Mouse (Mus musculus) forebrain, postnatal 0 days (tissue): ENCODE data around the gene Rps7. TPM values are rescaled to one million over a fixed set of nuclear protein-coding genes. Genes with fewer than 3 reads are reported as not detected.

Experiments used
- ATAC-seq: fragments of 200-750 bp; cut with Nextera tagmentation; 2 replicates; pipeline ENCODE4 v1.8.0; 2017; ENCODE audit warnings: mild to moderate bottlenecking, moderate library complexity
- DNase-seq: peaks from one replicate; pipeline ENCODE4 v3.0.0-alpha.2; 2015
- H3K27ac ChIP-seq: fragments of 300-500 bp; sonication (generic); 2 replicates; pipeline ENCODE4 v1.5.1; 2014; ENCODE audit warnings: low read depth, mild to moderate bottlenecking, antibody characterized with exemption, low read length, moderate library complexity, mixed read lengths
- H3K27me3 ChIP-seq: fragments of 300-500 bp; sonication (generic); 2 replicates; pipeline ENCODE4 v1.6.1; 2014; ENCODE audit warnings: mild to moderate bottlenecking, low read length, mixed read lengths; ENCODE audit not compliant: insufficient read depth
- H3K36me3 ChIP-seq: fragments of 300-500 bp; sonication (generic); 2 replicates; pipeline ENCODE4 v1.6.1; 2014; ENCODE audit warnings: mild to moderate bottlenecking, moderate library complexity; ENCODE audit not compliant: insufficient read depth
- H3K4me1 ChIP-seq: fragments of 300-500 bp; sonication (generic); 2 replicates; pipeline ENCODE4 v1.6.1; 2014; ENCODE audit warnings: antibody characterized with exemption; ENCODE audit not compliant: insufficient read depth
- H3K4me2 ChIP-seq: fragments of 300-500 bp; sonication (generic); 2 replicates; pipeline ENCODE4 v1.6.1; 2014; ENCODE audit warnings: low read depth, mild to moderate bottlenecking, moderate library complexity
- H3K4me3 ChIP-seq: fragments of 300-500 bp; sonication (generic); 2 replicates; pipeline ENCODE4 v1.5.1; 2014; ENCODE audit warnings: low read depth, low read length, mixed read lengths
- H3K9ac ChIP-seq: fragments of 300-500 bp; sonication (generic); 2 replicates; pipeline ENCODE4 v1.6.1; 2014; ENCODE audit warnings: mild to moderate bottlenecking
- H3K9me3 ChIP-seq: fragments of 300-500 bp; sonication (generic); 2 replicates; pipeline ENCODE4 v1.6.1; 2016; ENCODE audit warnings: low read length
- CTCF ChIP-seq: sonication (generic); IDR thresholded peaks from 2 replicates; pipeline ENCODE4 v1.5.1; 2016; ENCODE audit warnings: antibody characterized with exemption, control low read depth, low read depth
- WGBS: fragments of 180-500 bp; shearing (Covaris S2); extraction: QIAGEN DNeasy Blood & Tissue Kit; methylation state at CpG from one replicate; pipeline ENCODE4 v1.1.7; 2014; 5-methylcytosine and 5-hydroxymethylcytosine counted together
- polyA plus RNA-seq: library from polyadenylated mRNA; unstranded; fragments of >200 nt; fragmentation: Nextera tagmentation; extraction: Ambion mirVana; gene quantifications from 2 replicates; pipeline ENCODE4 v1.2.1, GENCODE M21; 2015
- total RNA-seq: library from RNA; depleted of rRNA; stranded (reverse); fragments of >200 nt; gene quantifications from 2 replicates; pipeline ENCODE4 v1.2.3, GENCODE M21; 2014

Gene Rps7
- total and polyA plus RNA-seq, 2 experiments from 2014 or later = 605 to 1,274 TPM

DNA sequence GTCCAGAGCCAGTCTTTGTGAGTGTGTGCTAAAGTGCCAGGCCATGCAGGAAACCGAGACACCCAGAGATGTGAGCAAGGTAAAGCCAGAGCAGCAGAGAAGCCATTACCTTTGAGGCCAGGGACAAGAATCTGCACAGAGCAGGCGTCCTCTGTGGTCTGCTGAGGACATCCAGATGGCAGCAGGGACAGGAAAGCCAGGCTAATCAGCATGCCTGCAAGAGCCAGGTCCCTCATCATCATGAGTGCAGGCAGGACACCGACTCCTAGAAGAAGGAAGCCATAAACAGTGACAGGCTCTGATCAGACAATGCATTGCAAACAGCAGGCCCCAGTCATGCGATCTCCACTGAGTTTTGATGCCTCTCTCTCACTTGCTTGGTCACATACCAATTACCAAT, 18.5 kb downstream of the Rps7 start:
- ATAC-seq (no peak), DNase-seq (no peak)
- H3K27me3 ChIP-seq = no peaks in the 10 kb centered on the region
- no peak overlapping the region for H3K4me3 ChIP-seq
- no peak overlapping the region for H3K9ac ChIP-seq
- no peaks in the 10 kb centered on the region for H3K4me1 ChIP-seq
- WGBS = 74% methylated on average over 4 of the region's 4 CpGs
- H3K27ac ChIP-seq = no peak overlapping the region
- H3K9me3 ChIP-seq = no peaks in the 10 kb centered on the region
- no peak for TF ChIP-seq CTCF
- H3K4me2 ChIP-seq = no peak overlapping the region
- no peaks in the 10 kb centered on the region for H3K36me3 ChIP-seq

DNA sequence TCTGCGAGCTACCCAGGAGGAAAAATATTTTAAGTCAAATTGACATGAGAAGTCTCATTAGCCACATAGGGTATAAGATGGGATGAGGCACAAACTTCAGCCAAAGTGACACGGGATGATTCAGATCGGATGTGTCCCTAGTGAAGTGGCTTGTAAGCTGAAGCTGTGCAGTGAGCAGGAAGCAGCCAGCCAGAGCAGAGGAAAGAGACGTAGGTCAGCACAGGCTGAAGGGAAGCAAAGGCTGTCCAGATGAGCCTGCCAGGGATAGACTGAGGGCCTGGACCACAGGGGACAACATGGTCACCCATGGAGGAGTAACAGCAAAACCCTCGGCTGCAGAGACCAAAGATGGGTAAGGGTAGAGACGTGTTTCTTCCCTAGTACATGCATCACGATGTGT, 21.4 kb downstream of the Rps7 start:
- ATAC-seq = no peak
- no peak for TF ChIP-seq CTCF

DNA sequence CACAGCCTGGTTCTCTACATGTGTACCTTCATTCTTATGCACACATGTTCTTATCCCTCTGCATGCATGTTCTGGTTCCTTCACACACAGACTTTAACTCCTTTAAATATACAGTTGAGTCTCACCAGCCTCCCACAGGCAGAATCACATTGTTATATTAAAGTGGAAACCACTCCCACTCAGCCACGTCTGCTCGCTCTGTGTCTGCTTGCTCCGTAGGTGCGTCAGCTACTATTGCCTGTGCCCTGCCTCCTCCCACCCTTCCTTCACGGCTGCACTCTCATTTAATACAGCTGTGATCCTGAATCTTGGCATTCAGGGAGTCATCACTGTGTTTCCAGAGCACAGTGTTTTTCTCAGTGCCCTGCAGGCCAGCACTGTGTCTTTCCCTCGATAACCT, 23.4 kb downstream of the Rps7 start:
- Histone ChIP-seq H3K4me2 (no peak overlapping the region), H3K27ac (no peak overlapping the region), H3K9ac (no peak overlapping the region), H3K36me3 (no peaks in the 10 kb centered on the region), H3K4me3 (no peak overlapping the region), H3K27me3 (no peaks in the 10 kb centered on the region), H3K9me3 (no peaks in the 10 kb centered on the region), H3K4me1 (peaks cover 5% of the 10 kb centered on the region)
- no peak for TF ChIP-seq CTCF
- 57% methylated on average over 6 of the region's 6 CpGs for WGBS
- DNase-seq = no peak
- peak; percentile 42; the same call in 1 of the 2 replicates for ATAC-seq

More for the DNA sequence above, 21.4 kb downstream of the Rps7 start:
- H3K9me3 ChIP-seq = no peaks in the 10 kb centered on the region
- no peak overlapping the region for H3K4me2 ChIP-seq
- H3K9ac ChIP-seq = no peak overlapping the region
- 66% methylated on average over 7 of the region's 7 CpGs for WGBS
- DNase-seq = no peak
- H3K36me3 ChIP-seq = no peaks in the 10 kb centered on the region
- no peak overlapping the region for H3K4me3 ChIP-seq
- no peaks in the 10 kb centered on the region for H3K4me1 ChIP-seq
- H3K27me3 ChIP-seq = no peaks in the 10 kb centered on the region
- no peak overlapping the region for H3K27ac ChIP-seq

DNA sequence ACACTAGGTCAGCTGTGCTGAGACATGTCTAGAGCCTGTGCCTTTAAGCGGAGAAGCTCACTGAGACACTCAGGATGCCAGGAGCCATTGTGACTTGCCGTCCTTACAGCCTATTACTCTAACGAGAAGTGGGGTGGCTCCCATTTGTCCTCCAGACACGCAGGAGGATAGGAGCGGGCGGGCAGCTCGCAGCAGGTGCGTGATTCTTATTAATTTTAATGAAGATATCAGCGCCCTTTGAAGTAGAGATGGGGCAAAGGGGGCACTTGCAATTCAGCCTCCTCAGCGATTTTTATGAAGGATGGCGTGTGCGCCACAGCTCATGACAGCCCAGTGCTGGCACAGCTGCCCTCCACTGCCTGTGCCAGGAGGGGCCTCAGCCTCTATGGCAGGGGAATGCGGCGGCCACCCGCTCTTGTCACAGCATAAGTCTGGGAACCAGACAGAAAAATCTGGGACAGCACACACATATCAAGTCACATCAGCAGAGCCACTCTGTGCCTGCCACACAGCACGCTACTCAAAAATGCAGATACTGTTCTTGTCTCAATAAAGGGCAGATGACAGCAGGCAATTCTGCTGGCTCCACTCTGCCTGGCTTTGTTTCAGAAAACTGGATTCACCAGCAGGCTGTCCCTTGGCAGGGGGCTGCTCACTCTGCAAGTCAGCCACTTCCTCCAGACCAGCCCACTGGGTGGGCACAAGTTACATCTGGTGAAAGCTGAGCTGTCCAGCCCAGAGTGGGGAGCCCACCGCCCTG, 28.0 kb downstream of the Rps7 start:
- Histone ChIP-seq H3K4me2 (peak overlapping the region; percentile 42), H3K9me3 (no peaks in the 10 kb centered on the region), H3K27me3 (no peaks in the 10 kb centered on the region), H3K36me3 (no peaks in the 10 kb centered on the region), H3K4me3 (0 out of 2 replicates have a peak overlapping the region, but pooled peaks have one; percentile 11), H3K27ac (peak overlapping the region; percentile 83), H3K4me1 (peaks cover 5% of the 10 kb centered on the region), H3K9ac (peak overlapping the region; percentile 43)
- TF ChIP-seq CTCF = no peak
- WGBS = 18% methylated on average over 17 of the region's 17 CpGs
- ATAC-seq (peak; percentile 93), DNase-seq (peak; percentile 76)

- no peak overlapping the region for H3K27ac ChIP-seq
- TF ChIP-seq CTCF = no peak
- no peaks in the 10 kb centered on the region for H3K36me3 ChIP-seq
- WGBS = 52% methylated on average over 1 of the region's 1 CpGs
- H3K9me3 ChIP-seq = no peaks in the 10 kb centered on the region
- no peak overlapping the region for H3K4me3 ChIP-seq
- H3K4me1 ChIP-seq = peaks cover 5% of the 10 kb centered on the region
- H3K4me2 ChIP-seq = no peak overlapping the region
- H3K27me3 ChIP-seq = no peaks in the 10 kb centered on the region
- ATAC-seq = no peak
- H3K9ac ChIP-seq = no peak overlapping the region
- no peak for DNase-seq
These were observed 32.3 kb downstream of the Rps7 start for GRCm38 (mm10) chr12:28603494-28603893.

DNA sequence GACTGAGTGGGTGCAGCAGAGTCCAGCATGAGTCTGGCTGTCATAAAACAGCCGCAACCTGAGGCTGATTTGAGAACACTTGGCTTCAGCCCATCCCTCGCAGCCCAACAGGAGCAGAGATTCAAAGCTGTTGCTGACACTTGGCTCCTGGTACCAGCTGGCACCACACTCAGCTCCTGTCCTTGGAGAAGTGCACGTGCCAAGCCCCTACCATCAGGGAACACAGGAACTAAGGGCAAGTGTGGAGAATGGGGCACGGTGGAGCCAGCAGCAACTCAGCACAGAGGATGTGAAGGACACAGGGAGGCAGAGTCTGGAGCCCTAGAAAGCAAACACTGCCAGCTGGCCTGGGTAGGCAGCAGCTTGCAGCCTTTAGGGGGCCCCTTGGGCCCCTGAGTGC, 33.5 kb downstream of the Rps7 start:
- 18% methylated on average over 4 of the region's 4 CpGs for WGBS
- Histone ChIP-seq H3K9me3 (no peaks in the 10 kb centered on the region), H3K27ac (no peak overlapping the region), H3K4me2 (no peak overlapping the region), H3K36me3 (no peaks in the 10 kb centered on the region), H3K4me3 (no peak overlapping the region), H3K4me1 (no peaks in the 10 kb centered on the region), H3K9ac (no peak overlapping the region), H3K27me3 (no peaks in the 10 kb centered on the region)
- DNase-seq (peak; percentile 47), ATAC-seq (peak; percentile 76)
- no peak for TF ChIP-seq CTCF

DNA sequence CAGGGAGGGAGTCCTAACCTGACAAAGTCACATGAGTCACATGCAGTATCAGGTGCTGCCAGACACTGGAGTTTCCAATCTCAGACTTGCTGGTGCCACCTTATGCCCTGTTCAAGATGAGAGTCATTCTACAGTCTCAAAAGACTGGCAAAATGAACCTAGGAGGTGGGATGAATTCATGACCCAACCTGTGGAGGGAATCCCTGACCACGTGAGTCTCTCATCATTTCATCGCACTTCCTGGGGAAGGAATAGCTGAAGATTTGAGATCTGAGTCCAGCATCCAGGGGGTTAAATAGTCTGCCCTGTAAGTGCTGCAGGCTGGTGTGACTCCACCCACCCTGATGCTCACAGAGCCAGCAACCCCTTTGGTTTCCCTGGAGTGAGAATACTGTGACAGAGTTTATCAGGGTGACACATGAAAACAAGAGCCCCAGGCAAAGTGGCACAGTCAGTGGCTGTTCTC, 37.2 kb downstream of the Rps7 start:
- ATAC-seq (peak; percentile 46; the same call in 1 of the 2 replicates), DNase-seq (no peak)
- 61% methylated on average over 2 of the region's 2 CpGs for WGBS

More for the DNA sequence above, 37.2 kb downstream of the Rps7 start:
- Histone ChIP-seq H3K4me2 (no peak overlapping the region), H3K27me3 (no peaks in the 10 kb centered on the region), H3K36me3 (no peaks in the 10 kb centered on the region), H3K9ac (no peak overlapping the region), H3K9me3 (no peaks in the 10 kb centered on the region), H3K4me3 (no peak overlapping the region), H3K27ac (no peak overlapping the region), H3K4me1 (no peaks in the 10 kb centered on the region)
- no peak for TF ChIP-seq CTCF
